10 mouse cellular contexts compared by ENCODE assay signal in the genomic region with DNA sequence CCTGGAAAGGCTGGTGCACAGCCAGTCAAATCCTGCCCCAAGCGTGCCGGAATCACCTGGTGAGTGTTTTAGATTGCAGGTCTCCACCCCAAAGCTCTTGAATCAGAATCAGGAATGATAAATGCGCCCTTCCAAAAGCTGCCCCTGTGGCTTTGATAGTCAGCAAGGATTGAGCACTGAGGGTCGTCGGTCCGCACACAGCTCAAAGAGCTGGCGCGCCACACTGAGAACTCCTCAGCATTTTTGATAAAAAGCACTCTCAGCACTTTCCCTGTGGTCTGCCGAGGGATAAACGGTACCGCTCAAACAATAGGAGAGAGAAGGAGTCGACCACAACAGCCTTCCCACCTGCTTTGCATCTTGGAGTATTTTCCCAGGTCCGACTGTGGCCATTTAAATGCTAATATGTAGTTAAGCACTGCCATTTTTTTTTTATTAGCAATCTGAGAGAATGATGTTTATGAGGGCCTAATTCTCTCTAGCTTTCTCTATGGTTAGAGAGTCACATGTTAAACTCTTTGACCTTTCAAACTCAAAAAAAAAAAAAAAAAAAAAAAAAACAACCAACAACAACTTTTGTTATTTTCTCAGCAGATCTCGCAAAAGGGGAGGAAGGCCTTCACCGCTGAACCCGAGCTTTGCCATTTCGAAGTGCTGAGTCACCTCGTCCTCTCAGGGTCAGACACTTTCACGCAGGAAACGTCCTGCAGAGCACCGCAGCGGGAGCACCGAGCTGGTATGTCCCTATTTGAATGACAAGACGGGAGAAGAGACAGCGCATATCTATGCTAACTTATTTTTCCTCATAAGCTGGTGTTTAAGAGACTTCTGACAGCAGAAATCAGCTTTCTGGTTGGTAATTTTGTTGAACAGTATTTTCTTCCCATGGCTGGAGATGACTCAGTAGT. TPM values are rescaled to one million over a fixed set of nuclear protein-coding genes. Genes with fewer than 3 reads are reported as not detected.
DNase-seq lines count a peak whose midpoint lies in the region; ATAC-seq and TF ChIP-seq lines count a peak whose summit lies in the region.
"Had no signal": no experiment of that assay in that cellular context is flagged by ENCODE, and none has a peak within 500 bp of the region (broad histone marks: within the 10 kb centered on the region; RNA-seq: fewer than 3 reads in every experiment).

No protein-coding gene starts in this region.

- H3K9ac ChIP-seq in forebrain, embryonic 14.5 days (ENCODE audit: low read length), result no peak overlapping the region
- H3K9ac ChIP-seq in midbrain, embryonic 11.5 days (ENCODE audit: low read length), result no peak overlapping the region; the same call in 1 of the 2 replicates
- H3K9ac ChIP-seq in midbrain, postnatal 0 days (replicated peaks; ENCODE audit: low read length, poor library complexity, severe bottlenecking), result no peak overlapping the region
- H3K9ac ChIP-seq in hindbrain, embryonic 12.5 days, result no peak overlapping the region
- no peak overlapping the region for H3K9ac ChIP-seq in neural tube, embryonic 12.5 days
- H3K9ac ChIP-seq: embryonic facial prominence, embryonic 15.5 days; lung, embryonic 15.5 days had no signal

- H3K4me3 ChIP-seq in forebrain, embryonic 14.5 days (ENCODE audit: low read depth, low read length), result no peak overlapping the region
- no peak overlapping the region for H3K4me3 ChIP-seq in forebrain, embryonic 10.5 days
- H3K4me3 ChIP-seq in midbrain, embryonic 11.5 days (ENCODE audit: low read depth, low read length), result no peak overlapping the region
- no peak overlapping the region for H3K4me3 ChIP-seq in midbrain, postnatal 0 days (ENCODE audit: low read depth, low read length)
- no peak overlapping the region for H3K4me3 ChIP-seq in hindbrain, embryonic 12.5 days
- H3K4me3 ChIP-seq in neural tube, embryonic 12.5 days, result no peak overlapping the region
- H3K4me3 ChIP-seq: embryonic facial prominence, embryonic 15.5 days; lung, embryonic 15.5 days had no signal

- no peak for TF ChIP-seq CTCF in midbrain, postnatal 0 days (IDR thresholded peaks at IDR 0.05)

- H3K4me1 ChIP-seq in forebrain, embryonic 14.5 days (ENCODE audit: control insufficient read depth, insufficient read depth, low read length), result no peaks in the 10 kb centered on the region
- peaks cover 44% of the 10 kb centered on the region for H3K4me1 ChIP-seq in forebrain, embryonic 10.5 days
- H3K4me1 ChIP-seq in midbrain, embryonic 11.5 days (ENCODE audit: control insufficient read depth, insufficient read depth, low read length), result 0 out of 2 replicates have a peak, but pooled peaks cover 3% of the 10 kb centered on the region
- no peaks in the 10 kb centered on the region for H3K4me1 ChIP-seq in midbrain, postnatal 0 days (ENCODE audit: insufficient read depth, low read length)
- peaks cover 10% of the 10 kb centered on the region for H3K4me1 ChIP-seq in hindbrain, embryonic 12.5 days
- H3K4me1 ChIP-seq in neural tube, embryonic 12.5 days, result peaks cover 5% of the 10 kb centered on the region; the same call in 1 of the 2 replicates

- ATAC-seq in forebrain, embryonic 14.5 days, result no peak
- ATAC-seq in midbrain, embryonic 11.5 days (ENCODE audit: low FRiP score), result no peak
- no peak for ATAC-seq in midbrain, postnatal 0 days (ENCODE audit: low FRiP score)
- ATAC-seq in hindbrain, embryonic 12.5 days (ENCODE audit: low FRiP score), result no peak
- ATAC-seq in neural tube, embryonic 12.5 days (ENCODE audit: low FRiP score, low read depth), result no peak

- WGBS in forebrain, embryonic 14.5 days, result 14% methylated on average over 25 of the region's 25 CpGs
- WGBS in forebrain, embryonic 10.5 days, result 12% methylated on average over 25 of the region's 25 CpGs
- 11% methylated on average over 25 of the region's 25 CpGs for WGBS in midbrain, embryonic 11.5 days
- 20% methylated on average over 25 of the region's 25 CpGs for WGBS in midbrain, postnatal 0 days
- 12% methylated on average over 25 of the region's 25 CpGs for WGBS in hindbrain, embryonic 12.5 days
- WGBS in neural tube, embryonic 12.5 days, result 12% methylated on average over 25 of the region's 25 CpGs

- H3K4me2 ChIP-seq in forebrain, embryonic 14.5 days (ENCODE audit: low read length), result peak overlapping the region; percentile 13; the same call in 1 of the 2 replicates
- no peak overlapping the region for H3K4me2 ChIP-seq in midbrain, embryonic 11.5 days
- no peak overlapping the region for H3K4me2 ChIP-seq in midbrain, postnatal 0 days (ENCODE audit: low read depth, low read length, poor library complexity, severe bottlenecking)
- peak overlapping the region; percentile 15; the same call in 1 of the 2 replicates for H3K4me2 ChIP-seq in hindbrain, embryonic 12.5 days (replicated peaks)
- peak overlapping the region; percentile 35 for H3K4me2 ChIP-seq in neural tube, embryonic 12.5 days (replicated peaks)
- H3K4me2 ChIP-seq: embryonic facial prominence, embryonic 15.5 days; lung, embryonic 15.5 days had no signal

- H3K36me3 ChIP-seq in forebrain, embryonic 14.5 days (ENCODE audit: control insufficient read depth, insufficient read depth, low read length), result no peaks in the 10 kb centered on the region
- no peaks in the 10 kb centered on the region for H3K36me3 ChIP-seq in forebrain, embryonic 10.5 days (replicated peaks)
- H3K36me3 ChIP-seq in midbrain, embryonic 11.5 days (ENCODE audit: control insufficient read depth, insufficient read depth, low read length), result no peaks in the 10 kb centered on the region
- H3K36me3 ChIP-seq in midbrain, postnatal 0 days (ENCODE audit: insufficient read depth, low read length), result no peaks in the 10 kb centered on the region
- H3K36me3 ChIP-seq in hindbrain, embryonic 12.5 days, result no peaks in the 10 kb centered on the region
- no peaks in the 10 kb centered on the region for H3K36me3 ChIP-seq in neural tube, embryonic 12.5 days
- H3K36me3 ChIP-seq: embryonic facial prominence, embryonic 15.5 days; lung, embryonic 15.5 days had no signal

- H3K27me3 ChIP-seq in forebrain, embryonic 14.5 days (replicated peaks; ENCODE audit: control insufficient read depth, insufficient read depth, low read length), result no peaks in the 10 kb centered on the region
- H3K27me3 ChIP-seq in forebrain, embryonic 10.5 days (ENCODE audit: poor library complexity, severe bottlenecking), result peaks cover 31% of the 10 kb centered on the region
- no peaks in the 10 kb centered on the region for H3K27me3 ChIP-seq in midbrain, embryonic 11.5 days (ENCODE audit: control insufficient read depth, insufficient read depth, low read length)
- no peaks in the 10 kb centered on the region for H3K27me3 ChIP-seq in midbrain, postnatal 0 days (ENCODE audit: insufficient read depth, low read length)
- H3K27me3 ChIP-seq in hindbrain, embryonic 12.5 days, result 0 out of 2 replicates have a peak, but pooled peaks cover 3% of the 10 kb centered on the region
- H3K27me3 ChIP-seq in neural tube, embryonic 12.5 days (replicated peaks), result no peaks in the 10 kb centered on the region
- H3K27me3 ChIP-seq: embryonic facial prominence, embryonic 15.5 days; lung, embryonic 15.5 days had no signal

- no peaks in the 10 kb centered on the region for H3K9me3 ChIP-seq in forebrain, embryonic 14.5 days (replicated peaks; ENCODE audit: control insufficient read depth, low read length)
- H3K9me3 ChIP-seq in forebrain, embryonic 10.5 days, result no peaks in the 10 kb centered on the region
- no peaks in the 10 kb centered on the region for H3K9me3 ChIP-seq in midbrain, embryonic 11.5 days (ENCODE audit: control insufficient read depth, low read length)
- H3K9me3 ChIP-seq in midbrain, postnatal 0 days (ENCODE audit: low read length), result no peaks in the 10 kb centered on the region
- no peaks in the 10 kb centered on the region for H3K9me3 ChIP-seq in hindbrain, embryonic 12.5 days (replicated peaks)
- no peaks in the 10 kb centered on the region for H3K9me3 ChIP-seq in neural tube, embryonic 12.5 days
- H3K9me3 ChIP-seq: embryonic facial prominence, embryonic 15.5 days; lung, embryonic 15.5 days had no signal

- peak; percentile 16 for DNase-seq in forebrain, embryonic 14.5 days (ENCODE audit: low spot score)
- no peak for DNase-seq in forebrain, embryonic 10.5 days (ENCODE audit: extremely low spot score, low spot score)
- peak; percentile 92 for DNase-seq in midbrain, embryonic 11.5 days (ENCODE audit: low spot score, missing footprints)
- DNase-seq in midbrain, postnatal 0 days (ENCODE audit: low spot score), result no peak
- no peak for DNase-seq in right cerebral cortex, postnatal 14 days
- no peak for DNase-seq in gastrocnemius, postnatal 4 days (ENCODE audit: low spot score in 2 of 2)

- H3K27ac ChIP-seq in forebrain, embryonic 14.5 days (ENCODE audit: low read depth, low read length), result no peak overlapping the region
- H3K27ac ChIP-seq in forebrain, embryonic 10.5 days, result no peak overlapping the region
- no peak overlapping the region for H3K27ac ChIP-seq in midbrain, embryonic 11.5 days (ENCODE audit: low read depth, low read length)
- H3K27ac ChIP-seq in midbrain, postnatal 0 days (ENCODE audit: low read depth, low read length), result no peak overlapping the region
- H3K27ac ChIP-seq in hindbrain, embryonic 12.5 days, result no peak overlapping the region
- no peak overlapping the region for H3K27ac ChIP-seq in neural tube, embryonic 12.5 days
- H3K27ac ChIP-seq: embryonic facial prominence, embryonic 15.5 days; lung, embryonic 15.5 days had no signal

RNA-seq across cellular contexts. Expression of gene Zfp281, which starts 50.1 kb away (rescaled TPM):
- polyA plus RNA-seq in forebrain, embryonic 14.5 days (2014; fragmentation: Nextera tagmentation; extraction: Ambion mirVana), result 26.7 and 28.4 TPM in 2 replicates
- 24.7 and 27.8 TPM in 2 replicates for polyA plus RNA-seq in forebrain, embryonic 10.5 days (2016; fragmentation: Nextera tagmentation; extraction: Ambion mirVana)
- 40.5 and 42.1 TPM in 2 replicates for polyA plus RNA-seq in midbrain, embryonic 11.5 days (2014; fragmentation: Nextera tagmentation; extraction: Ambion mirVana)
- 31.2 and 35.5 TPM in 2 replicates for total RNA-seq in midbrain, postnatal 0 days (2014; rRNA removed)
- polyA plus RNA-seq in midbrain, postnatal 0 days (2015; fragmentation: Nextera tagmentation; extraction: Ambion mirVana), result 19.0 and 22.1 TPM in 2 replicates
- 33.6 and 37.0 TPM in 2 replicates for polyA plus RNA-seq in hindbrain, embryonic 12.5 days (2016; fragmentation: Nextera tagmentation; extraction: Ambion mirVana)
- polyA plus RNA-seq in neural tube, embryonic 12.5 days (2016; fragmentation: Nextera tagmentation; extraction: Ambion mirVana), result 33.8 and 35.2 TPM in 2 replicates
- total RNA-seq in gastrocnemius, postnatal 4 days (2021), result 10 to 100 TPM; 10.8 to 12.0 TPM

Comparison
In these comparisons a context has a peak if more than half of its experiments do, and no peak if none do; other contexts are left out.
1. DNase-seq: peak in forebrain, embryonic 14.5 days (single experiment) and midbrain, embryonic 11.5 days (single experiment); none in forebrain, embryonic 10.5 days (single experiment), midbrain, postnatal 0 days (single experiment), right cerebral cortex, postnatal 14 days (single experiment) and gastrocnemius, postnatal 4 days (0 of 2).
2. H3K4me2 ChIP-seq: peak in forebrain, embryonic 14.5 days (single experiment), hindbrain, embryonic 12.5 days (single experiment) and neural tube, embryonic 12.5 days (single experiment); none in midbrain, embryonic 11.5 days (single experiment) and midbrain, postnatal 0 days (single experiment).